ENCODE assay signal across 27 mouse cellular contexts in genomic region chr10:13479341-13479740, GRCm38 (mm10).
"Had no signal": no experiment of that assay in that cellular context is flagged by ENCODE, and none has a peak within 500 bp of the region (broad histone marks: within the 10 kb centered on the region; RNA-seq: fewer than 3 reads in every experiment).

No protein-coding gene starts in this region.

- DNase-seq: cerebellum, adult 8-10 months; cerebellum, adult 9-10 months; cerebellum, adult 9-11 months; cerebellum, postnatal 10 days; cerebellum, postnatal 14 days; cerebellum, postnatal 25 days; cerebellum, postnatal 36 days; embryo, embryonic 11 days; forebrain, postnatal 0 days; gastrocnemius, adult 2 months; gastrocnemius, postnatal 10 days; gastrocnemius, postnatal 14 days; gastrocnemius, postnatal 25 days; gastrocnemius, postnatal 36 days; heart, adult 18-20 months; heart, adult 2 months had no signal

- H3K27ac ChIP-seq: embryonic facial prominence, embryonic 12.5 days; embryonic facial prominence, embryonic 13.5 days; embryonic facial prominence, embryonic 15.5 days; forebrain, embryonic 10.5 days; forebrain, embryonic 12.5 days; forebrain, embryonic 13.5 days; forebrain, embryonic 15.5 days; gastrocnemius, adult 2 months; heart, adult 2 months; heart, embryonic 10.5 days had no signal

- ATAC-seq: forebrain, embryonic 13.5 days; forebrain, embryonic 14.5 days; forebrain, embryonic 15.5 days; forebrain, embryonic 16.5 days; forebrain, postnatal 0 days had no signal

- H3K4me3 ChIP-seq: embryonic facial prominence, embryonic 12.5 days; embryonic facial prominence, embryonic 13.5 days; embryonic facial prominence, embryonic 15.5 days; erythroblast, embryonic 14.5 days; forebrain, embryonic 10.5 days; forebrain, embryonic 12.5 days; forebrain, embryonic 13.5 days; forebrain, embryonic 15.5 days; gastrocnemius, adult 2 months; heart, adult 2 months; heart, embryonic 10.5 days had no signal

- H3K4me2 ChIP-seq: embryonic facial prominence, embryonic 12.5 days; embryonic facial prominence, embryonic 13.5 days; embryonic facial prominence, embryonic 15.5 days; forebrain, embryonic 12.5 days; forebrain, embryonic 13.5 days; forebrain, embryonic 15.5 days had no signal

- H3K4me1 ChIP-seq: embryonic facial prominence, embryonic 12.5 days; embryonic facial prominence, embryonic 15.5 days had no signal

- H3K9me3 ChIP-seq: embryonic facial prominence, embryonic 12.5 days; embryonic facial prominence, embryonic 13.5 days; embryonic facial prominence, embryonic 15.5 days; forebrain, embryonic 10.5 days; forebrain, embryonic 12.5 days; forebrain, embryonic 13.5 days; forebrain, embryonic 15.5 days; heart, embryonic 10.5 days had no signal

- H3K9ac ChIP-seq: embryonic facial prominence, embryonic 12.5 days; embryonic facial prominence, embryonic 13.5 days; embryonic facial prominence, embryonic 15.5 days; forebrain, embryonic 12.5 days; forebrain, embryonic 13.5 days; forebrain, embryonic 15.5 days; forebrain, postnatal 0 days had no signal

- H3K36me3 ChIP-seq: embryonic facial prominence, embryonic 12.5 days; embryonic facial prominence, embryonic 13.5 days; embryonic facial prominence, embryonic 15.5 days; forebrain, embryonic 10.5 days; forebrain, embryonic 12.5 days; forebrain, embryonic 15.5 days; heart, embryonic 10.5 days had no signal
